Mouse (Mus musculus): ENCODE measurements around the gene Tnni1. TPM values are rescaled to one million over a fixed set of nuclear protein-coding genes. Genes with fewer than 3 reads are reported as not detected.

The Tnni1 gene
- polyA plus RNA-seq, 1 experiment from 2014 or later, result 0.83 TPM

- CTCF ChIA-PET, result interaction anchor here (1.1 to 19.3 kb wide), 13 partner anchors 9 to 162 kb away, joined by 3 to 218 read pairs (median 5); partner anchors contain the start of genes Csrp1 and Phlda3
- in situ Hi-C loops (cut with MboI; ENCODE audit: low pct_unique_long_range_greater_than_20kb), result loop anchor here (5.0 kb wide), 1 partner anchor 58 kb away; the partner anchor contains the start of gene Csrp1
- POLR2A ChIA-PET, result interaction anchor here (1.3 to 1.9 kb wide), 3 partner anchors 9 to 27 kb away, joined by 4 to 10 read pairs (median 6); partner anchors contain the start of gene Phlda3
- no peak for TF ChIP-seq CTCF (IDR thresholded peaks at IDR 0.05)
- ATAC-seq (no peak), DNase-seq (ENCODE audit: low read depth, low spot score) (no peak)
- no peaks in the 10 kb centered on the region for H3K27me3 ChIP-seq
These were observed 1.4 kb downstream of the Tnni1 start for GRCm38 (mm10) chr1:135780649-135781048.

- no peaks in the 10 kb centered on the region for H3K27me3 ChIP-seq
- ChIA-PET POLR2A (interaction anchor here (1.7 to 1.9 kb wide), 2 partner anchors 10 to 28 kb away, joined by 4 to 10 read pairs; no protein-coding TSS in a partner anchor), CTCF (interaction anchor here (0.8 to 19.3 kb wide), 16 partner anchors 8 to 162 kb away, joined by 3 to 218 read pairs (median 5); partner anchors contain the start of genes Csrp1 and Phlda3)
- in situ Hi-C loops (cut with MboI; ENCODE audit: low pct_unique_long_range_greater_than_20kb), result loop anchor here (5.0 kb wide), 1 partner anchor 59 kb away; the partner anchor contains the start of gene Csrp1
- TF ChIP-seq CTCF (IDR thresholded peaks at IDR 0.05), result peak; percentile 90
- ATAC-seq (no peak), DNase-seq (ENCODE audit: low read depth, low spot score) (no peak)
These were observed 2.0 kb downstream of the Tnni1 start for GRCm38 (mm10) chr1:135781220-135781619.

GRCm38 (mm10) chr1:135782816-135783215 is 3.6 kb downstream of the Tnni1 start:
- DNase-seq (ENCODE audit: low read depth, low spot score) (no peak), ATAC-seq (no peak)
- no peak for TF ChIP-seq CTCF (IDR thresholded peaks at IDR 0.05)
- in situ Hi-C loops (cut with MboI; ENCODE audit: low pct_unique_long_range_greater_than_20kb), result loop anchor here (5.0 kb wide), 1 partner anchor 61 kb away; the partner anchor contains the start of gene Csrp1
- POLR2A ChIA-PET, result no interaction called here
- CTCF ChIA-PET, result interaction anchor here (2.9 to 19.3 kb wide), 2 partner anchors 20 to 27 kb away, joined by 20 to 218 read pairs; no protein-coding TSS in a partner anchor
- no peaks in the 10 kb centered on the region for H3K27me3 ChIP-seq

DNA sequence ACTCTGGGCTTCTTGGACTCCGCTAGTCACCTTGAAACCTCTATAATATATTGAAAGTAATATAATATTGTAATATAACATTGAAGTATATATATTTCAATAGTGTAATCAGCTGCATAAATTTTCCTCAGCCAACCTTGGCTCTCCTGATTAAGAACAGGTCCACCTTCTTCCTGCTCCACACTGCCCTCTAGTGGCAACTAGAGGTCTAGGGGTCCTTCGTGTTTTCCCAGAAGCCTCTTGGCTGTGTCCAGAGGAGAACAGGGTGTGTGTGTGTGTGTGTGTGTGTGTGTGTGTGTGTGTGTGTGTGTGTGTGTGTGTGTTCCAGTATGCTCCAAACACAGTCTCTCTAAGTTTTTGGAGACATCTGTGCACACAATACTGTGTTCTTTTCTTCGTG is 8.6 kb downstream of the Tnni1 start:
- in situ Hi-C loops (cut with MboI; ENCODE audit: low pct_unique_long_range_greater_than_20kb), result loop anchor here (5.0 kb wide), 1 partner anchor 35 kb away; no protein-coding TSS in a partner anchor
- TF ChIP-seq CTCF (IDR thresholded peaks at IDR 0.05), result peak; percentile 82
- DNase-seq (ENCODE audit: low read depth, low spot score) (no peak), ATAC-seq (no peak)
- no peaks in the 10 kb centered on the region for H3K27me3 ChIP-seq
- POLR2A ChIA-PET, result no interaction called here
- CTCF ChIA-PET, result interaction anchor here (0.6 to 4.5 kb wide), 13 partner anchors 9 to 74 kb away, joined by 3 to 80 read pairs (median 4); no protein-coding TSS in a partner anchor

- ChIA-PET POLR2A (interaction anchor here (1.6 kb wide), 1 partner anchor 22 kb away, joined by 3 read pairs; no protein-coding TSS in a partner anchor), CTCF (interaction anchor here (0.8 to 4.5 kb wide), 30 partner anchors 8 to 89 kb away, joined by 3 to 80 read pairs (median 5); partner anchors contain the start of gene Csrp1)
- in situ Hi-C loops (cut with MboI; ENCODE audit: low pct_unique_long_range_greater_than_20kb), result loop anchor here (5.0 kb wide), 1 partner anchor 36 kb away; no protein-coding TSS in a partner anchor
- H3K27me3 ChIP-seq, result no peaks in the 10 kb centered on the region
- ATAC-seq, result no peak
- TF ChIP-seq CTCF (IDR thresholded peaks at IDR 0.05), result peak; percentile 61
- no peak for DNase-seq (ENCODE audit: low read depth, low spot score)
These were observed 9.5 kb downstream of the Tnni1 start for GRCm38 (mm10) chr1:135788708-135789107.

DNA sequence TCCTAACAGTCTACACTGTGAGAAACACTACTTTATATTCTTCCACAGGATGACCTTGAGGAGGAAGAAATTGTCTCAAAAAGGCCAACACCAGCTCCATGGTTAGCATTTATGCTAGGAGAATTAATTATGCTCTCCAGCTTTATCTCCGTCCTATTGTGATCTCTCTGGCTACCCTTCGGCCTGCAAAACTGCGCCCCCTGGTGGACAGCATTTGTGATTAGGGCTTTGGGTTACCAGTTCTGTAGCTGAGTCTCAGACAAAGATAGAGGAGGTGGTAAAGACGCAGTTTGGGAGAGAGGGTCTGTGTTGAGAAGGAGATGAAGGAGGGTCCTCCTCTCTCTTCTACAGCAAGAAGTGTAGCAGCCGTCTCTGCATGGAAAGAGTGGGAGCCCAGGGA is 10.6 kb downstream of the Tnni1 start:
- no peaks in the 10 kb centered on the region for H3K27me3 ChIP-seq
- ATAC-seq (no peak), DNase-seq (ENCODE audit: low read depth, low spot score) (no peak)
- ChIA-PET CTCF (interaction anchor here (0.8 to 4.5 kb wide), 26 partner anchors 9 to 92 kb away, joined by 3 to 80 read pairs (median 5); partner anchors contain the start of genes Csrp1 and Tnni1), POLR2A (interaction anchor here (1.6 kb wide), 1 partner anchor 21 kb away, joined by 3 read pairs; no protein-coding TSS in a partner anchor)
- in situ Hi-C loops (cut with MboI; ENCODE audit: low pct_unique_long_range_greater_than_20kb), result loop anchor here (5.0 kb wide), 1 partner anchor 38 kb away; no protein-coding TSS in a partner anchor
- peak; percentile 71 for TF ChIP-seq CTCF (IDR thresholded peaks at IDR 0.05)

DNA sequence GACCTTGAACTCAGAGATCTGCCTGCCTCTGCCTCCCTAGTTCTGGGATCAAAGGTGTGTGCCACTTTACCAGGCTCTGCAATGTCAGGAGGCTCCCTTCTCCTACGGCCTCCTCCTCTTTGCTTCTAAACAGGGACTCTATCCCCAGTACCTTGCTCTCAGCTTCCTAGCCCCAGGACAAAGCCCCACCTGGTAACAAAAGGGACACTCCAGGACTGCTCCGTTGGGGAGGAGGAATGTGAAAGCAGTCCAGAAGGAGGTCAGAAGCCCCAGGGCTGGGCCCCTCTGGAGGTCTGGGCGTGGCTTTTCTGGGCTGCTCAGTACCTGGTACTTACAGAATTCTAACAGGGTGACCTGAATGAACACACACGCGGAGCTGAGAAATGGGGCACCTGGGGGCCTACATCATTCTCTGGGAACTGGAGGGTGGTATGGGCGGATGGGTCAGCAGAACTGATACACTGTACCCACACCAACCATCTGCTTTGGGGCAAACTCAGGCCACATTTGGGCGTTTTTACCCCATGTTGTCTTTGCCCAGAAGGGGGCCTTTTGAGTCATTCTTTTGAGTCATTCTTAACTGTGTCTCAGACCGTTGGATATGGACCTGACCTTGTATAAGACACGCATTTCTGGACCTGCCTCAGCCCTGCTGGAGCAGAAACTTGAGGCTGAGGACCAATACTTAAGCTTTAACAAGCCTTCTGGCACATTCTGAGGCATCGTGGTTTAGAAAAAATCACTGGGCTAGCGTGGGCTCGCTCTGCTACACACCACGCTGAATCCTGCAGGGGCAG is 13.1 kb downstream of the Tnni1 start:
- POLR2A ChIA-PET, result no interaction called here
- no peak for DNase-seq (ENCODE audit: low read depth, low spot score)
- in situ Hi-C loops (cut with MboI; ENCODE audit: low pct_unique_long_range_greater_than_20kb), result no loop called here
- ATAC-seq, result no peak
- CTCF ChIA-PET, result no interaction called here
- TF ChIP-seq CTCF (IDR thresholded peaks at IDR 0.05), result no peak
- H3K27me3 ChIP-seq, result no peaks in the 10 kb centered on the region

DNA sequence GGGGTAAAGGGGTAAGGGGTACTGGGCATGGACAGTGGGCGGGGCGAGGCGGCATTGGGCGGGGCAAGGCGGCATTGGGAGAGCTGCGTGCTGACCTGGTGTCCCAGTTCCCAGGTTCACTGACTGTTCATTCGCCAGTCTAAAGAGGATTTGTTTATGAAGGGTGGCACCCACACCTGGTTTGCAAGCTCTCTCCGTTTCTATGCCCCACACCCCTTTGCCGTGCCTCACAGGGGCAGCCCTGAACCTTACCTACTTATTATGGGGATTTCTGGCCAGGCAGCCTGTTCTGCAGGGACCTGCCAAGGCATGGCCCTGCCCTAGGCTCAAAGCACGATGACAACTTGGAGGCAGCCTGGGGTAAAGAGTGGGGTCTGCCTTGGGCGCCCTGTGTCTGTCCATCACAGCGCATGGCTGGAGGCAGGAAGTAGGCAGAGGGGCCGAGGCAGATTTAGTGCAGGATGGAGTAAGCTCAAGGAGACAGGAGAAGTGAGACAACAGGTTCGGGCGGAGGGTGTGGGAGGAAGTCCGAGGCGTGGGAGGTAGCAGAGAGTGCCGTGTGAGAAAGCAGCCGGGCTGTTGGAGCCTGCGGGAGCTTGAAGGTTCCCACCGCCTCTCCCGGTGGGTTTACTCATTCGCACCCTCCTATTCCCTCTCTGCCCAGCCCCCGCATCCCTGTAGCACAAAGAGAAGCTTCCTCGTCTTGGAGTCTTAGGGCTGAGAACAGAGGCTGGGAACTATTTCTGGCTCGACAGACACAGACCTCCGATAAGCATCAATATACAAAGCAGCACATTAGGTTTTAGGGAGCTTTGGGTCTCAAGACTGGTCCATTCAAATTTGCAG is 14.4 kb downstream of the Tnni1 start:
- DNase-seq (ENCODE audit: low read depth, low spot score), result no peak
- no peak for ATAC-seq
- in situ Hi-C loops (cut with MboI; ENCODE audit: low pct_unique_long_range_greater_than_20kb), result no loop called here
- no peak for TF ChIP-seq CTCF (IDR thresholded peaks at IDR 0.05)
- ChIA-PET CTCF (interaction anchor here (1.1 to 1.4 kb wide), 2 partner anchors 40 to 54 kb away, joined by 3 read pairs; no protein-coding TSS in a partner anchor), POLR2A (interaction anchor here (0.7 kb wide), 1 partner anchor 66 kb away, joined by 3 read pairs; no protein-coding TSS in a partner anchor)
- H3K27me3 ChIP-seq, result no peaks in the 10 kb centered on the region

DNA sequence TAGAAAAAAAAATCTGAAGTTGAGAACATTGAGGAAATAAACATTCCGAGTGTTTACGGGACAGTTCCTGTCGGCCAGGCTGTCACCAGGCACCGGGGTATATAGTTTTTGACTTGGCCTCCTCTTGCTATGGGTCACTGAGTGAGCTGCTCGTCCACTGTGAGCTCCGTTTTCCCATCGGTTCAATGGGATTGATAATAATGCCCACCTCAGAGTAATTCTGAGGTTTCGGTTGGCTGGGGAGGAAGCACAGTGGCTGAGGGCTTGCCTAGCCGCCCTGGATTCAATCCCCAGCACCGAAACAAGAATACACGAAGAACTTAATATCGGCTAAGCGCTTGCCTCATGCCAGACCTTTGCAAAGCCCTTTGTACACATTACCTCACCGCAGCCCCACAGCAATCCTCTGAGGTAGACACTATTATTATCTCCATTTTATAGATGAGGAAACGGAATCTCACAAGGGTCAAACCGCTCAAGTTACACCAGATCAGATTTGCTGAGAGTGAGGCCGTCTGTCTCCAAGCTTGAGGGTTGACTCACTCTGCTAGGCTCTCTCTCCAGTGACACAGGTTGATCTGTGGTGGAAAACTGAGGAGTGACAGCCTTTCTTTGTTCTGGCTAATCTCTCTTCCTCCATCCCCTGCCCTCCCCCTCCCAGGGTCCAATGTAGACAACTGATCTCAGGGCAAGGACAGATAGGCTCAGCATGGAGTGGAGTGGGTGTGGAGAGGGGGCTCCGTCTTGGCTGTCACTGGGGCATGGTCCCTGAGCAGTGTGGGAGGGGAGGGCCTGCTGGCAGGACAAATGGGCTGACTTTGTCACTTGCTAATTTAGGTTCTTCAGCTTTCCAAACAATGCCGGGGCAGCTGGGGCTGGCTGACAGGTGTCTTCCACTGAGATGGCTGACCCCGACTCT is 15.2 kb downstream of the Tnni1 start:
- CTCF ChIA-PET, result interaction anchor here (1.1 to 1.4 kb wide), 2 partner anchors 41 to 53 kb away, joined by 3 read pairs; no protein-coding TSS in a partner anchor
- H3K27me3 ChIP-seq, result no peaks in the 10 kb centered on the region
- in situ Hi-C loops (cut with MboI; ENCODE audit: low pct_unique_long_range_greater_than_20kb), result no loop called here
- ATAC-seq (no peak), DNase-seq (ENCODE audit: low read depth, low spot score) (no peak)
- POLR2A ChIA-PET, result interaction anchor here (0.7 kb wide), 1 partner anchor 67 kb away, joined by 3 read pairs; no protein-coding TSS in a partner anchor
- TF ChIP-seq CTCF (IDR thresholded peaks at IDR 0.05), result no peak
